Mouse (Mus musculus) heart, embryonic 13.5 days (tissue): Measurements from ENCODE around the gene Dgcr8. TPM values are rescaled to one million over a fixed set of nuclear protein-coding genes. Genes with fewer than 3 reads are reported as not detected.

Experiments
- ATAC-seq: fragments of 200-750 bp; cut with Nextera tagmentation; 2 replicates; pipeline ENCODE4 v1.8.0; 2017; ENCODE audit warnings: moderate TSS enrichment; ENCODE audit not compliant: insufficient number of reproducible peaks, low FRiP score, low TSS enrichment; ENCODE audit errors: extremely low read depth
- H3K27ac ChIP-seq: fragments of 300-500 bp; sonication (generic); replicated peaks from 2 replicates; pipeline ENCODE4 v1.5.1; 2015; ENCODE audit warnings: moderate library complexity, mild to moderate bottlenecking, inconsistent platforms
- H3K27me3 ChIP-seq: fragments of 300-500 bp; sonication (generic); replicated peaks from 2 replicates; pipeline ENCODE4 v1.6.1; 2015; ENCODE audit warnings: mild to moderate bottlenecking, inconsistent platforms
- H3K36me3 ChIP-seq: fragments of 300-500 bp; sonication (generic); 2 replicates; pipeline ENCODE4 v1.6.1; 2015; ENCODE audit warnings: mild to moderate bottlenecking, inconsistent platforms
- H3K4me1 ChIP-seq: fragments of 300-500 bp; sonication (generic); 2 replicates; pipeline ENCODE4 v1.6.1; 2015; ENCODE audit warnings: inconsistent platforms
- H3K4me2 ChIP-seq: fragments of 300-500 bp; sonication (generic); 2 replicates; pipeline ENCODE4 v1.6.1; 2015; ENCODE audit warnings: inconsistent platforms, mild to moderate bottlenecking, moderate library complexity
- H3K4me3 ChIP-seq: fragments of 300-500 bp; sonication (generic); 2 replicates; pipeline ENCODE4 v1.5.1; 2015; ENCODE audit warnings: moderate library complexity, mild to moderate bottlenecking, inconsistent platforms
- H3K9ac ChIP-seq: fragments of 300-500 bp; sonication (generic); 2 replicates; pipeline ENCODE4 v1.6.1; 2015; ENCODE audit warnings: inconsistent platforms, mild to moderate bottlenecking, moderate library complexity
- H3K9me3 ChIP-seq: fragments of 300-500 bp; sonication (generic); 2 replicates; pipeline ENCODE4 v1.6.1; 2016; ENCODE audit warnings: inconsistent platforms
- WGBS: fragments of 180-500 bp; shearing (Covaris S2); methylation state at CpG from one replicate; pipeline ENCODE4 v1.1.7; 2015; ENCODE audit warnings: mixed read lengths; 5-methylcytosine and 5-hydroxymethylcytosine counted together
- polyA plus RNA-seq: library from polyadenylated mRNA; unstranded; fragments of >200 nt; fragmentation: Nextera tagmentation; extraction: Ambion mirVana; gene quantifications from 2 replicates; pipeline ENCODE4 v1.2.1, GENCODE M21; 2015

The Dgcr8 gene
- polyA plus RNA-seq, 1 experiment from 2014 or later = 20.4 TPM

DNA sequence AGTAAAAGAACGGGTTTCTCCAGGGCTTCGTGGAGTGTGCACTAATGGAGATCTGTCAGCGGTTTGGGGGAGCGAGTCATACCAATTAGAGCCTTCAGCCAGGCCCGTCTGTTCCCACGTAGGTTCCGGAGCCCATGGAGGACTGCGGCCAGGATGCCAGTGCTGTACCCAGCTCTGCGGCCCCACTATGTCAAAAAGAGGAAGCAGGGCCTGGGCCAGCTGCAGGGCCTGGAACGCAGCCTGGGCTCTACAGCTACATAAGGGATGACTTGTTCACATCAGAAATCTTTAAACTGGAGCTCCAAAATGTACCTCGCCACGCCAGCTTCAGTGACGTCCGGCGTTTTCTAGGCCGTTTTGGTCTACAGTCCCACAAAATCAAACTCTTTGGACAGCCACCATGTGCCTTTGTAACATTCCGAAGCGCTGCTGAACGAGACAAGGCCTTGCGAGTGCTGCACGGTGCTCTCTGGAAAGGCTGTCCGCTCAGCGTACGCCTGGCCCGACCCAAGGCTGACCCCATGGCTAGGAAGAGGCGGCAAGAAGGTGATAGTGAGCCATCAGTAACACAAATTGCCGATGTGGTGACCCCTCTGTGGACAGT lies 39.6 kb downstream of the Dgcr8 start:
- H3K4me1 ChIP-seq = peaks cover 49% of the 10 kb centered on the region
- peak overlapping the region; percentile 96 for H3K27ac ChIP-seq
- peak overlapping the region; percentile 95 for H3K4me2 ChIP-seq
- ATAC-seq = no peak
- no peaks in the 10 kb centered on the region for H3K27me3 ChIP-seq
- peak overlapping the region; percentile 94 for H3K9ac ChIP-seq
- H3K36me3 ChIP-seq = peaks cover 74% of the 10 kb centered on the region
- peak overlapping the region; percentile 75 for H3K4me3 ChIP-seq
- WGBS = 4% methylated on average over 27 of the region's 27 CpGs
- H3K9me3 ChIP-seq = no peaks in the 10 kb centered on the region

- WGBS = under 1% methylated on average over 100 of the region's 102 CpGs
Measured at GRCm38 (mm10) chr16:18248433-18249363, 40.3 kb downstream of the Dgcr8 start, which contains the start of the genes Trmt2a and Ranbp1. Gene Trmt2a (plus strand): TSS chr16:18248679. Gene Ranbp1 (minus strand): TSS chr16:18248732.

DNA sequence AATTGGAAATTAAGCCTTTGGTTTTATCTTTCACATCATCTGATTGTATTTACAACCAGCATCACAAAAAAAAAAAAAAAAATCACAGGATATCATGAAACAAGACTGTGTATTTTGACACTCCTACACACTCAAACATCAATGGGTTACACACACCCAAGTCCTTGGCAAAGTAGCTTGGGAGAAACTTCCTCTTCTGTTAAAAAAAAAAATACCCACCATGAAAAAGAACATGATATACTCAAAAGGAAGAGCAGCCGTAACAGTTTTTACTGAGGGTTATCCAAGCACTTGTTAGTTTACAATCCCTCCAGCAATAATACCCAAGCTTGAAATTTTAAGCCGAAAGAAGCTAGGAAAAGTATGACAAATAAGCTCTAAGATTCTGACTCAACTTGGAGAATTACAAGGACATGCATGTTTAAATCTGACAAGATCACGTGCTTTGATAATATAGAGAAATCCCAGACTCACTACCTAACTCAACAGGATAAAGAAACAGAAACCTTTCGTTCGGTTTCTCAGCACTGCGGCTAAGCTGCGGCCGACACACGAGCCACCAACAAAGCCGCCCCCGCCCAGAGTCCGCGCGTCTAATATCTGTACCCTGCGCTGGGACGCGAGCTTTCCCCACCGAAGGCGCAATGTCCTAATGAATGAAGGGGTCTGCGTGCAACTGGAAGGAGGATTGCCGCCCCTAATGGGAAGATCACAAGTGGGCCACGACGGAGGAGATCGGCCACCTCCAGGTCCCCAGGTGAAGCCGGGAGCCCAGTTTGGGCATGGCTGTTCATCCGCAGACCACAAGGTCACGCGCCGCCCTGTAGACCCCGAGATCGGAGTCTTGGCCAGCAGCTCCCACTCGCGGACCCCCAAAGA lies 41.3 kb downstream of the Dgcr8 start:
- peak overlapping the region; percentile 95 for H3K4me2 ChIP-seq
- H3K4me3 ChIP-seq = peak overlapping the region; percentile 75
- ATAC-seq = no peak
- peak overlapping the region; percentile 96 for H3K9ac ChIP-seq
- no peaks in the 10 kb centered on the region for H3K27me3 ChIP-seq
- under 1% methylated on average over 33 of the region's 33 CpGs for WGBS
- H3K9me3 ChIP-seq = no peaks in the 10 kb centered on the region
- H3K4me1 ChIP-seq = peaks cover 49% of the 10 kb centered on the region
- peaks cover 74% of the 10 kb centered on the region for H3K36me3 ChIP-seq
- peak overlapping the region; percentile 89 for H3K27ac ChIP-seq

More at GRCm38 (mm10) chr16:18248433-18249363, 40.3 kb downstream of the Dgcr8 start, which contains the start of the genes Trmt2a and Ranbp1:
- Histone ChIP-seq H3K27ac (peak within 1 kb of the TSS; percentile 96), H3K27me3 (no peaks in the 10 kb centered on the region), H3K4me3 (peak within 1 kb of the TSS; percentile 75), H3K9ac (peak within 1 kb of the TSS; percentile 96), H3K36me3 (peaks cover 74% of the 10 kb centered on the region), H3K9me3 (no peaks in the 10 kb centered on the region), H3K4me2 (peak within 1 kb of the TSS; percentile 95), H3K4me1 (peaks cover 49% of the 10 kb centered on the region)
- ATAC-seq = peak; percentile 89

- Histone ChIP-seq H3K27me3 (no peaks in the 10 kb centered on the region), H3K4me3 (no peak overlapping the region)
Measured at GRCm38 (mm10) chr16:18241581-18241980, 47.5 kb downstream of the Dgcr8 start.

DNA sequence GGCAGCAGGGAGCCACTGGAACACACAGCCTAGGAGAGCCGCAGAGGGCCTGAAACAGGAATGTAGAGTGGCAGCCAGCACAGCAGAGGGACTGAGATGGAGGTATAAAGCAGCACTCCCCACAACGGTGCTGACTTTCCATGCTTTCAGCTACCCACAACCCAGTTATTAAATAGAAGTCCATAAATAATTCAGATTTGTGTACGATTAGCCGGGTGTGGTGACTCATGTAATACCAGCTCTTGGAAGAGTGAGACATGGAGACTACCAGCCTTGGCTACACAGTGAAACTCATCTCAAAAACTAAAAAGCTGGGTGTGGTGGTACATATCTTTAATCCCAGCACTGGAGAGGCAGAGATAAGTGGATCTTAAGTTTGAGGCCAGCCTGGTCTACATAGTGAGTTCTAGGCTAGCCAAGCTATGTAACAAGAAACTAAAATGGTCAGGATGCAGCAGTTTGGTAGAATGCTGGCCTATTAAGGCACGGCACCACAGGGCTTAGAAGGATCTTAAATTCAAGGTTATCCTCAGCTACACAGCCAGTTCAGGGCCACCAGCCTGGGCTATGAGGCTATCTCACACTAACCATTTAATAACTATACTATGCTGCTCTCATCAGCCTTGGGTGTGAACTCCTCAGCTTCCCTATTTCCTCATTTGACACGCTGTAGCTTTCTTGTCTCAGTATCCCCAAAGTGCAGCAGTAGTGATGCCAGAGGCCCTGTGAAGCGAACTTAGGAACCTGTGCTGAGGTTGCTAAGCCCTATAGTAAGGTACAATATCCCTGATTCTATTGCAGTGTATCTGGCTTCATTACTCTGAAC lies 52.2 kb downstream of the Dgcr8 start:
- Histone ChIP-seq H3K9me3 (no peaks in the 10 kb centered on the region), H3K27ac (peak overlapping the region; percentile 92), H3K36me3 (peaks cover 43% of the 10 kb centered on the region), H3K4me3 (no peak overlapping the region), H3K27me3 (no peaks in the 10 kb centered on the region), H3K4me2 (0 out of 2 replicates have a peak overlapping the region, but pooled peaks have one; percentile 95), H3K9ac (peak overlapping the region; percentile 97), H3K4me1 (peaks cover 31% of the 10 kb centered on the region)
- no peak for ATAC-seq
- WGBS = 73% methylated on average over 7 of the region's 7 CpGs

More at GRCm38 (mm10) chr16:18241581-18241980, 47.5 kb downstream of the Dgcr8 start:
- WGBS = 92% methylated on average over 10 of the region's 10 CpGs
- Histone ChIP-seq H3K9me3 (no peaks in the 10 kb centered on the region), H3K4me2 (no peak overlapping the region), H3K9ac (no peak overlapping the region), H3K36me3 (peaks cover 90% of the 10 kb centered on the region), H3K4me1 (peaks cover 13% of the 10 kb centered on the region), H3K27ac (no peak overlapping the region)
- ATAC-seq = no peak

DNA sequence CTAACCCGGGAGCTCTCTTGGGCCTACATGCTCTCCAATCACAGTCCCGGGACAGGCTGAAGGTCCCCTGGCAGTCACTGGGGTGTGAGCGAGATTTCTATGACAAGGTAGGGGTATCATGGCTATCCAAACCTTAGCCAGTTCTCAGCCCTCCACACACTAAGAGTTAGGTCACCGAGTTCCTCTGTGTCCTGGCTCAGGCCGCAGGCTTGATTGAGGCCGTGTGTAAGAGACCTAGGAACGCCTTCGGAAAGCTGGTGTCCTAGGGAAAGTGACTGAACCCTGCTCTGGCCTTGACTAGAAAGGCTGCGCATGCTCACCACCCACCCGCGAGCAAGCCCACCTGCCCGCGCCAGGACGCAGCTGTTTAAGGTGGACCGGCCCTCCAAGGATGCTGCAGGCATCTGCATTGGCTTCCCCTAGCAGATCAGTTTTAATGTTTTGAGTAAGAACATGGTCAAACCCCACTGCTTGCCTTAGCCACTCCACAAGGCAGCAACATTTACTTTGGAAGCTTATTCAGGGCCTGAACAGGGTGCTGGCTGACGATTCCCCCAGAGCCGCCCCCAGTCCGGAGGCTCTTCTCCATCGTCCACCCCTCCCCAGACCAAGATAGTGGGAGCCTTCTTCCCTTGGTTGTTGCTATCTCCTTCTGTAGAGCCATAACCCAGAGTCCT lies 53.5 kb downstream of the Dgcr8 start:
- H3K27ac ChIP-seq = peak overlapping the region; percentile 92
- peak; percentile 53; the same call in 1 of the 2 replicates for ATAC-seq
- H3K27me3 ChIP-seq = no peaks in the 10 kb centered on the region
- peak overlapping the region; percentile 97 for H3K9ac ChIP-seq
- peaks cover 45% of the 10 kb centered on the region for H3K4me1 ChIP-seq
- no peaks in the 10 kb centered on the region for H3K9me3 ChIP-seq
- WGBS = 4% methylated on average over 19 of the region's 19 CpGs
- H3K4me3 ChIP-seq = peak overlapping the region; percentile 94
- peaks cover 29% of the 10 kb centered on the region for H3K36me3 ChIP-seq
- peak overlapping the region; percentile 95 for H3K4me2 ChIP-seq

- H3K4me1 ChIP-seq = peaks cover 52% of the 10 kb centered on the region
- H3K27ac ChIP-seq = peak within 1 kb of the TSS; percentile 92
- peak within 1 kb of the TSS; percentile 97 for H3K9ac ChIP-seq
- H3K27me3 ChIP-seq = no peaks in the 10 kb centered on the region
- ATAC-seq = peak; percentile 33
- peak within 1 kb of the TSS; percentile 95 for H3K4me2 ChIP-seq
- under 1% methylated on average over 78 of the region's 79 CpGs for WGBS
- no peaks in the 10 kb centered on the region for H3K9me3 ChIP-seq
- peak within 1 kb of the TSS; percentile 94 for H3K4me3 ChIP-seq
- H3K36me3 ChIP-seq = peaks cover 22% of the 10 kb centered on the region
Measured at GRCm38 (mm10) chr16:18234671-18235388, 54.2 kb downstream of the Dgcr8 start, which contains the start of gene Zdhhc8. Gene Zdhhc8 (minus strand): TSS chr16:18235136.

- Histone ChIP-seq H3K36me3 (peaks cover 15% of the 10 kb centered on the region), H3K4me1 (peaks cover 59% of the 10 kb centered on the region), H3K27ac (peak overlapping the region; percentile 92), H3K4me3 (peak overlapping the region; percentile 94), H3K27me3 (no peaks in the 10 kb centered on the region), H3K9ac (peak overlapping the region; percentile 97), H3K9me3 (no peaks in the 10 kb centered on the region), H3K4me2 (peak overlapping the region; percentile 95)
- WGBS = 13% methylated on average over 13 of the region's 13 CpGs
- ATAC-seq = 0 out of 2 replicates have a peak, but pooled peaks have one; percentile 0
Measured at GRCm38 (mm10) chr16:18233919-18234670, 55.0 kb downstream of the Dgcr8 start.

- Histone ChIP-seq H3K4me1 (peaks cover 66% of the 10 kb centered on the region), H3K4me3 (peak overlapping the region; percentile 94), H3K9ac (peak overlapping the region; percentile 97), H3K36me3 (peaks cover 15% of the 10 kb centered on the region), H3K27me3 (no peaks in the 10 kb centered on the region), H3K27ac (no peak overlapping the region), H3K4me2 (peak overlapping the region; percentile 95), H3K9me3 (no peaks in the 10 kb centered on the region)
- 52% methylated on average over 1 of the region's 1 CpGs for WGBS
- no peak for ATAC-seq
Measured at GRCm38 (mm10) chr16:18233451-18233850, 55.6 kb downstream of the Dgcr8 start.
